Comparison of ENCODE assay signal across 19 mouse cellular contexts in genomic region chr1:171782287-171782915, GRCm38 (mm10). TPM values are rescaled to one million over a fixed set of nuclear protein-coding genes. Genes with fewer than 3 reads are reported as not detected.
DNase-seq lines count a peak whose midpoint lies in the region; ATAC-seq and TF ChIP-seq lines count a peak whose summit lies in the region.
"Had no signal": no experiment of that assay in that cellular context is flagged by ENCODE, and none has a peak within 500 bp of the region (broad histone marks: within the 10 kb centered on the region; RNA-seq: fewer than 3 reads in every experiment).

No protein-coding gene starts in this region.

- H3K36me3 ChIP-seq in heart, embryonic 16.5 days (ENCODE audit: control insufficient read depth, insufficient read depth): no peaks in the 10 kb centered on the region
- H3K36me3 ChIP-seq in liver, embryonic 15.5 days (replicated peaks): no peaks in the 10 kb centered on the region
- H3K36me3 ChIP-seq in heart, adult 2 months (ENCODE audit: control insufficient read depth, insufficient read depth, low read length): no peaks in the 10 kb centered on the region
- H3K36me3 ChIP-seq: heart, embryonic 15.5 days; hindbrain, embryonic 13.5 days; limb, embryonic 12.5 days; neural tube, embryonic 15.5 days had no signal

- no peak for DNase-seq in heart, postnatal 10 days
- peak; percentile 50 for DNase-seq in c-Kit-positive CD71-positive TER-119-negative erythroid progenitor cells, embryonic 14.5 days (ENCODE audit: low read depth)
- peak; percentile 61 to 69 for DNase-seq in thymus, postnatal 36 days
- DNase-seq in left cerebral cortex, adult 9 months (ENCODE audit: low spot score in 2 of 2): no peak
- no peak for DNase-seq in layer of hippocampus, adult 9-11 months
- no peak for DNase-seq in heart, adult 2 months
- DNase-seq: adrenal gland, postnatal 14 days; cerebellum, postnatal 14 days; kidney, adult 2 months; kidney, postnatal 4 days; layer of hippocampus, postnatal 36 days; retina, postnatal 1 day had no signal

- TF ChIP-seq POLR2A in heart, adult 2 months (IDR thresholded peaks at IDR 0.05; ENCODE audit: insufficient read depth, low read depth, low read length): no peak

- no peaks in the 10 kb centered on the region for H3K9me3 ChIP-seq in heart, embryonic 16.5 days (replicated peaks; ENCODE audit: control insufficient read depth, low read length)
- H3K9me3 ChIP-seq in liver, embryonic 15.5 days (replicated peaks): no peaks in the 10 kb centered on the region
- H3K9me3 ChIP-seq: heart, embryonic 15.5 days; hindbrain, embryonic 13.5 days; limb, embryonic 12.5 days; neural tube, embryonic 15.5 days had no signal

- H3K9ac ChIP-seq in heart, embryonic 16.5 days (ENCODE audit: low read length): no peak overlapping the region
- no peak overlapping the region for H3K9ac ChIP-seq in liver, embryonic 15.5 days
- H3K9ac ChIP-seq in heart, adult 2 months (ENCODE audit: low read depth, low read length): no peak overlapping the region
- H3K9ac ChIP-seq: heart, embryonic 15.5 days; hindbrain, embryonic 13.5 days; limb, embryonic 12.5 days; neural tube, embryonic 15.5 days had no signal

- no peaks in the 10 kb centered on the region for H3K79me2 ChIP-seq in heart, adult 2 months (replicated peaks; ENCODE audit: control insufficient read depth, insufficient read depth, low read length)

- peak; percentile 37; the same call in 1 of the 2 replicates for ATAC-seq in heart, embryonic 16.5 days (replicated peaks; ENCODE audit: extremely low read depth, insufficient read depth, low FRiP score)
- peak; percentile 88 for ATAC-seq in liver, embryonic 15.5 days (ENCODE audit: insufficient read depth)
- ATAC-seq: forebrain, embryonic 14.5 days had no signal

- no peak overlapping the region for H3K4me2 ChIP-seq in heart, embryonic 16.5 days (ENCODE audit: low read depth, low read length)
- no peak overlapping the region for H3K4me2 ChIP-seq in liver, embryonic 15.5 days
- H3K4me2 ChIP-seq: heart, embryonic 15.5 days; hindbrain, embryonic 13.5 days; limb, embryonic 12.5 days; neural tube, embryonic 15.5 days had no signal

- H3K27me3 ChIP-seq in heart, embryonic 16.5 days (ENCODE audit: control insufficient read depth, insufficient read depth, low read length): no peaks in the 10 kb centered on the region
- H3K27me3 ChIP-seq in liver, embryonic 15.5 days: no peaks in the 10 kb centered on the region
- H3K27me3 ChIP-seq in heart, adult 2 months (ENCODE audit: control insufficient read depth, insufficient read depth, low read length): no peaks in the 10 kb centered on the region
- H3K27me3 ChIP-seq: heart, embryonic 15.5 days; hindbrain, embryonic 13.5 days; limb, embryonic 12.5 days; neural tube, embryonic 15.5 days had no signal

- WGBS in heart, embryonic 16.5 days: 75% methylated on average over 5 of the region's 5 CpGs
- WGBS in liver, embryonic 15.5 days (ENCODE audit: insufficient replicate concordance): 63% methylated on average over 5 of the region's 5 CpGs
- WGBS in heart, adult 2 months: 78% methylated on average over 5 of the region's 5 CpGs

- no peak for TF ChIP-seq CTCF in heart, adult 2 months (IDR thresholded peaks at IDR 0.05)

- no peak for TF ChIP-seq EP300 in heart, adult 2 months (IDR thresholded peaks at IDR 0.05; ENCODE audit: insufficient read depth, low read depth, low read length)

- no peak overlapping the region for H3K4me3 ChIP-seq in heart, embryonic 16.5 days (ENCODE audit: low read length)
- H3K4me3 ChIP-seq in liver, embryonic 15.5 days (replicated peaks): no peak overlapping the region
- no peak overlapping the region for H3K4me3 ChIP-seq in heart, adult 2 months
- H3K4me3 ChIP-seq: heart, embryonic 15.5 days; hindbrain, embryonic 13.5 days; limb, embryonic 12.5 days; neural tube, embryonic 15.5 days had no signal

- H3K4me1 ChIP-seq in heart, embryonic 16.5 days (ENCODE audit: control insufficient read depth, insufficient read depth, low read length): no peaks in the 10 kb centered on the region
- H3K4me1 ChIP-seq in liver, embryonic 15.5 days (replicated peaks): peaks cover 8% of the 10 kb centered on the region
- H3K4me1 ChIP-seq in heart, adult 2 months (ENCODE audit: control insufficient read depth, insufficient read depth, low read length): no peaks in the 10 kb centered on the region
- H3K4me1 ChIP-seq: heart, embryonic 15.5 days; hindbrain, embryonic 13.5 days; limb, embryonic 12.5 days; neural tube, embryonic 15.5 days had no signal

- H3K27ac ChIP-seq in heart, embryonic 16.5 days (ENCODE audit: low read length): peak overlapping the region; percentile 7; the same call in 1 of the 2 replicates
- H3K27ac ChIP-seq in liver, embryonic 15.5 days (replicated peaks): 0 out of 2 replicates have a peak overlapping the region, but pooled peaks have one; percentile 24
- no peak overlapping the region for H3K27ac ChIP-seq in heart, adult 2 months
- H3K27ac ChIP-seq: heart, embryonic 15.5 days; hindbrain, embryonic 13.5 days; limb, embryonic 12.5 days; neural tube, embryonic 15.5 days had no signal

- intact Hi-C loops in heart, postnatal 10 days (cut with DNase I): no loop called here
- intact Hi-C loops in heart, adult 2 months (cut with DNase I): no loop called here

RNA-seq across cellular contexts. Expression of gene Slamf1, which starts 15.5 kb away (rescaled TPM):
- polyA plus RNA-seq in heart, embryonic 16.5 days (2015; fragmentation: Nextera tagmentation; extraction: Ambion mirVana): 0.46 and 0.79 TPM in 2 replicates
- total RNA-seq in heart, postnatal 10 days (2021): under 1 TPM; 0.32 to 0.38 TPM
- 1.5 and 2.0 TPM in 2 replicates for polyA plus RNA-seq in liver, embryonic 15.5 days (2015; fragmentation: Nextera tagmentation; extraction: Ambion mirVana)
- 1 to 10 TPM in 1 of 2 experiments, under 1 TPM in 1; 0.47 to 1.2 TPM for total RNA-seq in heart, adult 2 months (2021)
- polyA plus RNA-seq in heart, adult 2 months (2012; rRNA removed): 0.35 and 0.64 TPM in 2 replicates

RNA-seq across cellular contexts. Expression of gene Cd84, which starts 57.1 kb away (rescaled TPM):
- 2.0 and 2.6 TPM in 2 replicates for polyA plus RNA-seq in heart, embryonic 16.5 days (2015; fragmentation: Nextera tagmentation; extraction: Ambion mirVana)
- total RNA-seq in heart, postnatal 10 days (2021): 1 to 10 TPM; 1.8 to 2.5 TPM
- 5.4 and 6.2 TPM in 2 replicates for polyA plus RNA-seq in liver, embryonic 15.5 days (2015; fragmentation: Nextera tagmentation; extraction: Ambion mirVana)
- total RNA-seq in heart, adult 2 months (2021): 1 to 10 TPM; 2.6 to 4.6 TPM
- polyA plus RNA-seq in heart, adult 2 months (2012; rRNA removed): 1.6 and 2.2 TPM in 2 replicates

Comparison
In these comparisons a context has a peak if more than half of its experiments do, and no peak if none do; other contexts are left out.
1. DNase-seq: peak in c-Kit-positive CD71-positive TER-119-negative erythroid progenitor cells, embryonic 14.5 days (single experiment) and thymus, postnatal 36 days (2 of 2); none in heart, postnatal 10 days (0 of 2), left cerebral cortex, adult 9 months (0 of 2), layer of hippocampus, adult 9-11 months (single experiment) and heart, adult 2 months (0 of 2).